Mouse (Mus musculus) liver, adult 2 months (tissue): ENCODE data around the gene Gpc4. TPM values are rescaled to one million over a fixed set of nuclear protein-coding genes. Genes with fewer than 3 reads are reported as not detected.

Source experiments
- DNase-seq: peaks from one replicate; pipeline ENCODE4 v3.0.0-alpha.2; 2011; ENCODE audit warnings: low read depth, low spot score; ENCODE audit errors: extremely low read depth
- H3K27ac ChIP-seq: fragments of 200-500 bp; replicated peaks from 2 replicates; pipeline ENCODE4 v1.5.1; 2012; ENCODE audit warnings: low read depth, mild to moderate bottlenecking, control low read depth, inconsistent platforms, low read length; ENCODE audit not compliant: insufficient read depth
- H3K27me3 ChIP-seq: fragments of 200-500 bp; 2 replicates; pipeline ENCODE4 v1.6.1; 2012; ENCODE audit warnings: mild to moderate bottlenecking, moderate library complexity, low read length, inconsistent platforms; ENCODE audit not compliant: control insufficient read depth, insufficient read depth
- H3K36me3 ChIP-seq: fragments of 200-500 bp; 2 replicates; pipeline ENCODE4 v1.6.1; 2012; ENCODE audit warnings: low read length, inconsistent platforms; ENCODE audit not compliant: control insufficient read depth, insufficient read depth
- H3K4me1 ChIP-seq: fragments of 200-500 bp; 2 replicates; pipeline ENCODE4 v1.6.1; 2011; ENCODE audit warnings: low read length; ENCODE audit not compliant: control insufficient read depth, insufficient read depth
- H3K4me3 ChIP-seq: fragments of 200-500 bp; 2 replicates; pipeline ENCODE4 v1.5.1; 2011; ENCODE audit warnings: low read depth, mild to moderate bottlenecking, control low read depth, low read length, moderate library complexity; ENCODE audit not compliant: insufficient read depth
- H3K79me2 ChIP-seq: fragments of 200-500 bp; 2 replicates; pipeline ENCODE4 v1.6.1; 2012; ENCODE audit warnings: inconsistent platforms, mild to moderate bottlenecking, low read length, moderate library complexity; ENCODE audit not compliant: control insufficient read depth, insufficient read depth
- H3K9ac ChIP-seq: fragments of 200-500 bp; 2 replicates; pipeline ENCODE4 v1.6.1; 2012; ENCODE audit warnings: low read depth, mild to moderate bottlenecking, control low read depth, inconsistent platforms, low read length
- CTCF ChIP-seq: fragments of 200-500 bp; IDR thresholded peaks from 2 replicates; pipeline ENCODE4 v1.5.1; 2011; ENCODE audit warnings: low read depth, low read length, control low read depth
- POLR2A ChIP-seq: fragments of 200-500 bp; IDR thresholded peaks from 2 replicates; pipeline ENCODE4 v1.6.1; 2011; ENCODE audit warnings: low read length, control low read depth; ENCODE audit not compliant: insufficient read depth; ENCODE audit errors: extremely low read depth
- WGBS: fragments of 180-500 bp; shearing (Covaris S2); methylation state at CpG from one replicate; pipeline ENCODE4 v1.1.7; 2018; 5-methylcytosine and 5-hydroxymethylcytosine counted together
- polyA plus RNA-seq: library from polyadenylated mRNA; depleted of rRNA; stranded (reverse); fragments of >200 nt; gene quantifications from 2 replicates; pipeline ENCODE4 v1.2.3, GENCODE M21; 2012
- total RNA-seq: library from RNA; depleted of rRNA; stranded (reverse); fragments of >200 nt; gene quantifications from 2 replicates; pipeline ENCODE4 v1.2.3, GENCODE M21; 2014

Gpc4 gene
- total and polyA plus RNA-seq, 2 experiments = 30.3 to 30.8 TPM

GRCm38 (mm10) chrX:52145563-52145962, 19.5 kb downstream of the Gpc4 start:
- TF ChIP-seq POLR2A (no peak), CTCF (no peak)
- H3K4me3 ChIP-seq = no peak overlapping the region
- H3K4me1 ChIP-seq = peaks cover 12% of the 10 kb centered on the region
- no peaks in the 10 kb centered on the region for H3K27me3 ChIP-seq
- H3K9ac ChIP-seq = peak overlapping the region; percentile 50; the same call in 1 of the 2 replicates
- no peaks in the 10 kb centered on the region; the same call in 1 of the 2 replicates for H3K36me3 ChIP-seq
- H3K27ac ChIP-seq = peak overlapping the region; percentile 97
- DNase-seq = peak; percentile 83
- peaks cover 14% of the 10 kb centered on the region; the same call in 1 of the 2 replicates for H3K79me2 ChIP-seq

DNA sequence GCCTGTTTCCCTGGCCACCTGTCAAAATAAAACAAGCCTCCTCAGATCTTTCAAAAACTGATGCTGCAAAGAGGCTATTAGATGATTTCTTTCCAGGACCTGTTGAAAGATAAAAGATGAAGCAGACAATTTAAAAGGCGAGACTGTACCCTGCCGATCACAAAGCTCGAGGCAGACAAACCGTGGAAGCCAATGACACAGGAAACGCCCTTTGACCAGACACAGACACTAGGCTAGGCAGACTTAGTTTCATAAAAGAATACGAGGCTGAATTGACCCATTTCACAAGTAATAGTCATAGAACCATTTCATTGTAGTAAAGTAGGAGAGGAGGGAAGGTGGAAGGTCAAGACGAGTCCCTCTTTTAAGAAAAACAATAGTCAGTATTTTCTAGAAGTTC, 20.6 kb downstream of the Gpc4 start:
- peak; percentile 75 for DNase-seq
- H3K4me3 ChIP-seq = no peak overlapping the region; the same call in 1 of the 2 replicates
- 16% methylated on average over 7 of the region's 7 CpGs for WGBS

DNA sequence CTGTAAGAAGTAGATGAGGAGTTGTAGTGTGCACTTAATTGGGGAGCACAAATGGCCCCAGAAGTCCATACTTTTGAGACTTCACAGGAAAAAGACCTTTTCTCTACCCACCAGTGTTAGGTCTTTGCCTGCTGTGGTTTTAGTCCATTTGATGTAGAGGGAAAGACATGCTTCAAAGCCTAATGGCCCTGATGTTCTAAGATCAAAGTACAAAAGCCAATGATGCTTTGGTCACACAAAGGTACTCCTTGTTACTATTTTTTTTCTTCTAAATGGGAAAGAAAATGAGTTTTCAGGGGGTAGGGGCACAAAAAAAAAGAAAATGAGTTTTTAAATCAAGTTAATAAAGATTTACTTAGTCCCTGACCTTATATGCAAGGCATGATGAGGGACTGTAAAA, 24.7 kb downstream of the Gpc4 start:
- Histone ChIP-seq H3K4me1 (peaks cover 11% of the 10 kb centered on the region), H3K27me3 (no peaks in the 10 kb centered on the region), H3K36me3 (no peaks in the 10 kb centered on the region; the same call in 1 of the 2 replicates), H3K27ac (no peak overlapping the region), H3K4me3 (no peak overlapping the region), H3K9ac (no peak overlapping the region), H3K79me2 (peaks cover 14% of the 10 kb centered on the region; the same call in 1 of the 2 replicates)
- TF ChIP-seq POLR2A (no peak), CTCF (no peak)
- peak; percentile 46 for DNase-seq

More for the DNA sequence above, 20.6 kb downstream of the Gpc4 start:
- TF ChIP-seq POLR2A (no peak), CTCF (no peak)
- Histone ChIP-seq H3K27ac (peak overlapping the region; percentile 94), H3K4me1 (peaks cover 12% of the 10 kb centered on the region), H3K36me3 (no peaks in the 10 kb centered on the region; the same call in 1 of the 2 replicates), H3K9ac (0 out of 2 replicates have a peak overlapping the region, but pooled peaks have one; percentile 23), H3K27me3 (no peaks in the 10 kb centered on the region), H3K79me2 (peaks cover 14% of the 10 kb centered on the region; the same call in 1 of the 2 replicates)

DNA sequence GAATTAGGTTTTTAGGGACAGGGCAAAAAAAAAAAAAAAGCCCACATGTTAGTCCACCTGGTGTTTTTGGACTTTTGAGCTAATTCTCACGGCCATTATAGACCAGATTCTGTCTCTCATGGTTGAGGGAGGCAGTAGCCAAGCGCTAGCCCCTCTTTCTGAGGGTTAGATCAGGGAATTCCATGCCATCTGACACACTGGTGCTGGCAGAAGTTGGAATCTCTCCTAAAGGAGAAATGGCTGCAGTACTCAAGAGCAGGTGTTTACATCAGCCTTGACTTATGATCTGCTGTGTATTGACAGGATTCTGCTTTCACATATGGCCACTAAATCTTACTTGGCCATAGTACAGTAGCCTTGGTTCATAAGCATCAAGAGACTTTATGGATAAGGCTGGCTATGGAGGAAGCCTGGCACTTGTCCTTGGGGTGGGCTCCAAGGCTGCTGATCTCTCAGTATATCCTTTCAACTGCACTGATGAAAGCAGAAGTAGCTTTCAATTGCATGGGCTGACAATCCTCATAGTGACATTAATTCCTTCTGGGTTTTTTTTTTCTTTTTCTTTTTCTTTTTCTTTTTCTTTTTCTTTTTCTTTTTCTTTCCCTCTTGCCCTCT, 26.5 kb downstream of the Gpc4 start:
- Histone ChIP-seq H3K4me3 (no peak overlapping the region), H3K36me3 (no peaks in the 10 kb centered on the region; the same call in 1 of the 2 replicates), H3K4me1 (peaks cover 9% of the 10 kb centered on the region; the same call in 1 of the 2 replicates), H3K9ac (no peak overlapping the region), H3K79me2 (peaks cover 16% of the 10 kb centered on the region; the same call in 1 of the 2 replicates), H3K27me3 (no peaks in the 10 kb centered on the region), H3K27ac (no peak overlapping the region)
- TF ChIP-seq CTCF = no peak
- TF ChIP-seq POLR2A = no peak
- no peak for DNase-seq
- 69% methylated on average over 2 of the region's 2 CpGs for WGBS

- Histone ChIP-seq H3K36me3 (no peaks in the 10 kb centered on the region; the same call in 1 of the 2 replicates), H3K4me3 (no peak overlapping the region), H3K79me2 (peaks cover 16% of the 10 kb centered on the region; the same call in 1 of the 2 replicates), H3K27me3 (no peaks in the 10 kb centered on the region), H3K4me1 (peaks cover 6% of the 10 kb centered on the region; the same call in 1 of the 2 replicates), H3K9ac (no peak overlapping the region), H3K27ac (no peak overlapping the region)
- TF ChIP-seq CTCF (no peak), POLR2A (no peak)
- 81% methylated on average over 5 of the region's 5 CpGs for WGBS
- DNase-seq = no peak
Observed at GRCm38 (mm10) chrX:52138033-52138432, 27.0 kb downstream of the Gpc4 start.

- H3K36me3 ChIP-seq = no peaks in the 10 kb centered on the region
- DNase-seq = no peak
- no peak for TF ChIP-seq POLR2A
- WGBS = 31% methylated on average over 5 of the region's 5 CpGs
- no peak overlapping the region for H3K4me3 ChIP-seq
- peaks cover 6% of the 10 kb centered on the region; the same call in 1 of the 2 replicates for H3K4me1 ChIP-seq
- H3K27me3 ChIP-seq = no peaks in the 10 kb centered on the region
- H3K27ac ChIP-seq = no peak overlapping the region
- H3K79me2 ChIP-seq = peaks cover 11% of the 10 kb centered on the region; the same call in 1 of the 2 replicates
- H3K9ac ChIP-seq = no peak overlapping the region
Observed at GRCm38 (mm10) chrX:52136525-52136924, 28.5 kb downstream of the Gpc4 start.
